Mouse (Mus musculus) CH12F3 (cell line): ENCODE data around the gene Clca2.
"Not testable (repeated sequence)": the region's sequence is repeated elsewhere in the genome, so short reads cannot be mapped to it uniquely, and the experiment has no call there.

Source experiments
- in situ Hi-C: fragments of 300-500 bp; cut with MboI; formaldehyde crosslinking; loops from 2 replicates; pipeline ENCODE4 v1.14.3; 2020; ENCODE audit warnings: low sequenced_read_pairs

Gene Clca2

DNA sequence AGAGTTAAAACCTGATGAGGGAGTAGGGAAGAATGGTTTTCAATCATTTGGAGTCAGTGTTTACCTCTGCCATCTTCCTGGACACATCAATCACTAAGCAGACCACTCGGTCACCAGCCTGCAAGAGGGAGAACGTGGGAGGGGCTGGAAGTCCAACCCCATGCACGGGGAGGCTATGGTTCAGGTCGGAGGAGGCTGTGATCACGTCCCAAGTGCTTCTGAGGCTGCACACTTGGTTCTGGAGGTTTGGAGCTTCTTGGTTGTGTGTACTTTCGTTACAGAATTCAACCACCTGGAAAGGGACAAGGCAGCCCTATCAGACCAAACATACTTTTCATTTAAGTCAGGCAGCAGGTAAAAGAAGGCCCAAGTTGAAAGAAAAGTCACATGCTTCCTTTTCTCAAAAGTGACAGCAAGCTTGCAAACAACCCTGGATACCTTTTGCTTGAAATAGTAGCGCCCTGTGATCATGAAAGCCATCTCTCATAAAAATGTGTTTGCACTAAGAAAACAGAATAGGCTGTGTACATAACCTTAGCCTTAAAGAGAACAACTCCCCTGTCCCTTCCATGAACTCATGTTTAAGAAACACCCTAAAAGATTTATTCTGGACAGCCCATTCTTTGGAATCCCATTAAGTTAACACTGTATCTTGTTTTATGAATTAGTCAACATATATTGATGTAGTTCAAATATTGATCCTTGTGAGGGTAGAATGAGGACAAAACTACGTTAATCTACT is 11.2 kb downstream of the Clca2 start:
- in situ Hi-C loops, result no loop called here

DNA sequence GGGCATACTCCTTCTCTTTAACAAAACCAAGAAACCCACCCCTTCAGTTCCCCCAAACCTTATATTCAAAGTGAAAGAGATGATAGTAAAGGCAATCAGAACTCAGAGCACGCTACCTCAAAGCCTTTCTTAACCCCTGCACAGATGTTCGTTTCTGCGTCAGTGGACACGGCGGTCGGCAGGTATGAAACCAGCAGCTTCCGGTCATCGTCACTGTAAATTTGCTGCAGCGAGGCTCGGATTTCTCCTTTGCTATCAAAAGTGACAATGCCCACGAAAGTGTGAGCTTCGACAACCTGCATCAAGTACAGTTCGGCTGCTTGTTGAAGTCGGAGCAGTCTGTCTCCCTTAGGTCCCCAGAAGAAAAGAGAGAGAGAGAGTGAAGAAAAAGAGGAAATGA is 13.1 kb downstream of the Clca2 start:
- in situ Hi-C loops, result no loop called here

DNA sequence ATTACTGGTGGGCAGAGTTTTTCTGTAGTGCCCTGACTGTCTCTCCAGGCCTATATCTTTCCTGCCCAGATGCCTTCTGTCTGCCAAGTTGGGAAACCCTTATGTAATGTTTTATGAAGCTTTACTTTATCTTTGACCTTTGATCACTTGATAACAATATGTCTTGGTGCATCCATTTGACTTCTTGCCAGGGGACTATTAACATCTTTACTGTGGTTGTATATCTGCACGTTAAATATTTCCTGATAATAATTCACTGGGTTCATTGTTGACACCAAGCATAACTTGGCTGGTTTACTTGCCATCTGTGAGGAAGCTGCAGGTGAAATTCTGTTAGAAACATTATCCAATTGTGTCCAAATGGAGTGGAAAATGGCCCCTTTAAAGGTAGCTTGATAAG is 16.2 kb downstream of the Clca2 start:
- in situ Hi-C loops, result no loop called here

DNA sequence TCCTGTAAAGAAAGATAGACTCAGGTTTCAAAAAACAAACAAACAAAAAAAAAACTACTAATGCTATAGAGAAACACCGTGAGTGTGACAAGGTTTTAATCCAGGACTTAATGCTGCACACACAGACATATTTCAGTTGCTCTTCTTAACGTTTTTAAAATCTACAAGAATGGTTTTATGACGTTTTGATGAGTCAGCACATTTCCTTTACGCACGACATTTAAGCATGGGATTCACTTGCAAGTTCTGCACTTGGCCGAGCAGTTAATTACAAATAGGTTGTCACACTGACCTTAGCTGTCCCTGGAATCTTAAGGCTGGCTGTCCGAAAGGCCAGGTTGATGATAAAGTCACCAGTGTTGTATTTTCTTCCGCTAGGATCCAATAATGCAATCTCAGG is 18.3 kb downstream of the Clca2 start:
- in situ Hi-C loops, result no loop called here

DNA sequence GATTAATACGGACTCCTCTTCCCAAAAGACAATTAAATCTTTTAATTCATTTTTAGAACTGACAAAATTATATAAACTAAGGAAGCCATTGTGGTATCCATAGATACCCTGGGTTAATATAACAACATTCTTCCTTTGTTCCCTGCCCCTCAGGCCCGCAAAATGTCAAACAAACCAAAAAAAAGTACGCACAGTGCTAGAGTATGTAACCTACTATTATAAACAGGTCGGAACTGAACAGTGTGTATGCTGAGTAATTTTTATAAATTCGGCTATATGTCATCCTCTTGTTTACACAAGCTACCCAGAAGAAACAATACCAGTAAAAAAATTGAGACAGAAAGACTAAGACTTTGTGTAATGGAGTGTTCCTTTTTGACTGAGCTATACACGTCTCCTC is 20.8 kb downstream of the Clca2 start:
- in situ Hi-C loops, result no loop called here

DNA sequence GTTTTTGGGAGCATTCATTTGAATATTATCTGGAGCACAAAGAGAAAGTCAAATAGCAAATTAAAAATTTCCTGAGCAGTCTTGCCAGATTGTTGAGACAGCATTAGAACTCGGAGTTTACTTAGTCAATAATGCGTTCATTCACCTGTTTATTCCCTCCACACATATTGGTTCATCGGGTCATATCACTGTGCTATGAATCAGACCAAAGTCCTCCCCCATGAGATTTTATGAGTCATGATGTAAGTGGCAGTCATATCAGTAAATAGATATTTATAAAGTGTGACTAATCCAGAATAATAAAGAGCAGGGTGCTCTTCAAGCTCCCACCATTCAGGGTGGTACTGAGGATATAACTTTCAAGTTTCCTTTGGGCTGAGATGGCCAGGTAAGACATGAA is 26.9 kb downstream of the Clca2 start:
- in situ Hi-C loops, result no loop called here

DNA sequence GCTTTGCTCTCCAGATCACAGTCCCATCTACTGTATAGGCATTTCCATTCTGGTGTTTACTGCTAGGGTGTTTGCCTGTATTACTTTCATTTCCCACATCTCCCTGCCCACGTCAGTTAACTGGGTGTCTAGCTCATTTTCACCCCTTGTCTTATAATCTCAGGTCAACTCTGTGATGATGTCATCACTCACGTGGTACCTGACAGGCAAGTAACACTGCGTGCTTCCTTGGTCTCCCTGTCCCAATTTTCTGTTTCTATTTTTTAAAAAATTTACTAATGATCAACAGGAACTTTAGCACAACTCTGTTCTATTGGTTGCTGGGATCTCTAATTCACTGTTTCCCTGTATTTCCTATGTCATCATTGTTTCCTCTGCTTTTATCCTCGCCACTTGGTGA is 30.3 kb downstream of the Clca2 start:
- in situ Hi-C loops, result no loop called here

DNA sequence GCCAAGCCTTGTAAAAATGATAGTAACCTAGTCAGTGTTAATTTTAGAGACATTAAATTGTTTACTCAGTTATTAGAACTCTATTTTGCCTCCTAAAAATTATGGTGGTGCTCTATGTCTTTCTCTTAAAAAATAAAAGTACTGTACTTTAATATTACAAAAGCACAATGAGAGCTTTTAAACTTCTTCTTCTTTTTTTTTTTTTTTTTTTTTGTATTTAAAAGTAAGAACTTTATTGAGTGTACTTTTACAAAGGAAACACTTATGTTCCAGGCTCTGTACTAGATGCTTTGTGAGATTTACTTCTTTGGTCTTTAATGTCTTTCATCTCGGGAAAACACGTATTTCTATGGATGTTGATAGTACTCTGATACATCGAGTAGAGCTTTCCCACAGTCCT is 44.1 kb downstream of the Clca2 start:
- in situ Hi-C loops, result not testable (repeated sequence)

DNA sequence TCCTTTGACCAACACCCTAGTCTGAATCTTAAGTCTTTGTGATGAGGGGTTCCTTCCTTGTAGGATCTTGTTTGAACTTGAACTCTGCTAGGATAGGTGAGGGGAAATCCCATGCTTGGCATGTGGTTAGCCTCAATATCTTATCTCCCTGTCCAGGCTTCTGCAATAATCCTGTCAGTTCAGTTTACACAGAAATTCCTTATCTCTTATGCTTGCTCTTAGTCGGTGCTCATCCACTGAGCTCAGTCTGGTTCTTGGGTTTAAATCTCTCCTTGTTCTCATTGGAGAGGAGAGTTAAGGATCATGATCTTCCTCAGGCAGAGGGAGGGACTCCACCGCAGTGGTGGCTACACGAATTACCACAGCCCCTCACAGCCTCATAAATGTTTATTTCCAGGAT is 49.4 kb downstream of the Clca2 start:
- in situ Hi-C loops, result no loop called here

DNA sequence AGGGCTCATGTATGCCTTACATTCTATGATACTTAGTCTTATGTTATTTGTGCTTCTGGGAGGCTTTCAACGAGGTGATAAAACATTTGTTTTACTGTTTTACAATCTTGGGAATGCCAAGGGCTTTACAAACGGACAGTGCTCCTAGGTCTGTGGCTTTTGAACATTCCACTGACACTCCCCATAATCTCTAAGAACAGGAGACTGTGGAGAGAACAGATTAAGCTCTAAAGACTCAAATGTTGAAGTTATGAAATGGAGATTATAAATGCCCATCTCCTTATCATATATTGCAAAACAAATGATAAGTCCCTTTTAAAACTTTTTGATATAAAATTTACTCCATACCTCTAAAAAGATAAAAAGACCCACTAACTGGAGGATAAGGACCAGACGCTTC is 60.4 kb downstream of the Clca2 start:
- in situ Hi-C loops, result no loop called here

DNA sequence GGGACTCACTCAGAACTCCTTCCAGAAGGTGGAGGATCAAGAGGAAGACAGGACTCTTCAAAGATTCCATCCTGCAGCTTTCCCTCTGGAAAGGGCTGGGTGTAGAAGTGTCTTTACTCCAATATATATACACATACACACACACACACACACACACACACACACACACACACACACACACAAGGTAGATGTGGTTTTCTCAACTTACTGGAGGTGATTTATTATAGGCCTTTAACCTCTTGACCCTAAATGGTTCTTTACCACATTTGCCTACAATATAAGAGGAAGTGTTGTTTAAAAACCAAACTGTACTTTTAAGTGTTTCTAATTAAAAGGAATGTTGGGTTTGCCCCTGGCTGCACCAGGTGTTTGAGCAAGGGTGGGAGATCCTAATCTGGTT is 66.6 kb downstream of the Clca2 start, which contains the start of gene Clca1:
TSS of gene Clca1 (minus strand) at position 101 of the 400 bp plus-strand sequence.
- in situ Hi-C loops, result no loop called here

DNA sequence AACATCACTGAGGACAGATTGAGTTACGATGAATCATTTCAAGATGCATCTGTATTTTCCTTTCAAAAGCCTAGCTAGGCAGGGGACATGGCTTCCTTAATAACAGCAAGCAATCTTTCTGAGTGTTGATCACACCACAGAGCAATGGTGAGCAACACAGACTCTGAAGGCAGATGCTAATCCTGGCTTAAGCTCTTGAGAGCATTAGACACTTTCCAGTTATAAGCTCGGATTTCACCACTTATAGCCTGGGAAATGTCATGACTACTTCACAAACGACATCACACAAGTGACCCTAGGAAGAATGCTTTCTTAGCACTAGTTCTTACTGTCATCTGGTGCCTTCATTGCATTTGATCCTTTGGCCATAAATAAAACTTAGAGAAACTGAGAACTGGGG is 71.2 kb downstream of the Clca2 start:
- in situ Hi-C loops, result no loop called here

DNA sequence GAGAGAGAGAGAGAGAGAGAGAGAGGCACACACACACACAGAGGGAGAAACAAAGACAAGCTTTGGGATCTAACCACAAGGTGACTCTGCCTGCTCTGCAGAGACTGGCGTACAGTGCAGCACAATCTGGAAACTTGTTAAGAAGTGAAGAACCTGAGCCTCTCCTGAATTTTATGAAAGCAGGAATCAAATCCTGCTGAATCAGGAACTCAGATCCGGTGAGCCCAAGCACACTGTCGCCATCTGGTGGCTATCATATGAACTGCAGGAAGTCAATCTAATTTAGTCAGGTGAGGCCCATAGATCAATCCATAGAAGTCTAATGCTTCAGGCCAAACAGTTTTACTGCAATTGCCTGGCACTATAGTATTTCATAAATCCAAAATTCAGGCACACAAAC is 72.5 kb downstream of the Clca2 start:
- in situ Hi-C loops, result no loop called here
